Mouse (Mus musculus) lung, embryonic 14.5 days (tissue): ENCODE measurements around the gene Chd2. TPM values are rescaled to one million over a fixed set of nuclear protein-coding genes. Genes with fewer than 3 reads are reported as not detected.
"Not testable (repeated sequence)": the region's sequence is repeated elsewhere in the genome, so short reads cannot be mapped to it uniquely, and the experiment has no call there.

Experiments
- ATAC-seq: fragments of 200-750 bp; cut with Nextera tagmentation; 2 replicates; pipeline ENCODE4 v1.8.0; 2017; ENCODE audit warnings: mild to moderate bottlenecking, moderate TSS enrichment, moderate library complexity; ENCODE audit not compliant: insufficient read depth
- DNase-seq: peaks from one replicate; pipeline ENCODE4 v3.0.0-alpha.2; 2015
- H3K27ac ChIP-seq: fragments of 300-500 bp; sonication (generic); 2 replicates; pipeline ENCODE4 v1.5.1; 2014; ENCODE audit warnings: low read depth, mild to moderate bottlenecking, moderate library complexity
- H3K27me3 ChIP-seq: fragments of 300-500 bp; sonication (generic); 2 replicates; pipeline ENCODE4 v1.6.1; 2014; ENCODE audit warnings: low read length, control low read depth; ENCODE audit not compliant: insufficient read depth
- H3K36me3 ChIP-seq: fragments of 300-500 bp; sonication (generic); 2 replicates; pipeline ENCODE4 v1.6.1; 2014; ENCODE audit warnings: control low read depth; ENCODE audit not compliant: insufficient read depth
- H3K4me1 ChIP-seq: fragments of 300-500 bp; sonication (generic); 2 replicates; pipeline ENCODE4 v1.6.1; 2014; ENCODE audit warnings: antibody characterized with exemption, control low read depth; ENCODE audit not compliant: insufficient read depth
- H3K4me2 ChIP-seq: fragments of 300-500 bp; sonication (generic); 2 replicates; pipeline ENCODE4 v1.6.1; 2014; ENCODE audit warnings: mild to moderate bottlenecking
- H3K4me3 ChIP-seq: fragments of 300-500 bp; sonication (generic); 2 replicates; pipeline ENCODE4 v1.5.1; 2014; ENCODE audit warnings: low read depth, low read length
- H3K9ac ChIP-seq: fragments of 300-500 bp; sonication (generic); 2 replicates; pipeline ENCODE4 v1.6.1; 2014
- H3K9me3 ChIP-seq: fragments of 300-500 bp; sonication (generic); 2 replicates; pipeline ENCODE4 v1.6.1; 2016; ENCODE audit warnings: low read depth, low read length, control low read depth
- CTCF ChIP-seq: IDR thresholded peaks from 2 replicates; pipeline ENCODE4 v1.5.1; 2016; ENCODE audit warnings: antibody characterized with exemption, low read depth
- WGBS: fragments of 180-500 bp; shearing (Covaris S2); extraction: QIAGEN DNeasy Blood & Tissue Kit; methylation state at CpG from one replicate; pipeline ENCODE4 v1.1.7; 2014; 5-methylcytosine and 5-hydroxymethylcytosine counted together
- polyA plus RNA-seq: library from polyadenylated mRNA; unstranded; fragments of >200 nt; fragmentation: Nextera tagmentation; extraction: Ambion mirVana; gene quantifications from 2 replicates; pipeline ENCODE4 v1.2.1, GENCODE M21; 2014

Chd2 gene
- polyA plus RNA-seq, 1 experiment from 2014 or later: 62.1 TPM

GRCm38 (mm10) chr7:73533457-73533856 is 8.2 kb downstream of the Chd2 start:
- no peak for TF ChIP-seq CTCF
- no peaks in the 10 kb centered on the region for H3K27me3 ChIP-seq
- WGBS: 28% methylated on average over 2 of the region's 2 CpGs
- DNase-seq (no peak), ATAC-seq (no peak)
- 0 out of 2 replicates have a peak overlapping the region, but pooled peaks have one; percentile 10 for H3K9ac ChIP-seq
- peaks cover 28% of the 10 kb centered on the region for H3K4me1 ChIP-seq
- H3K27ac ChIP-seq: peak overlapping the region; percentile 28; the same call in 1 of the 2 replicates
- no peak overlapping the region for H3K4me3 ChIP-seq
- H3K4me2 ChIP-seq: peak overlapping the region; percentile 1; the same call in 1 of the 2 replicates
- H3K36me3 ChIP-seq: peaks cover 52% of the 10 kb centered on the region
- H3K9me3 ChIP-seq: no peaks in the 10 kb centered on the region

- TF ChIP-seq CTCF: no peak
- H3K4me1 ChIP-seq: peaks cover 28% of the 10 kb centered on the region
- no peak for ATAC-seq
- no peak overlapping the region for H3K4me3 ChIP-seq
- H3K9ac ChIP-seq: 0 out of 2 replicates have a peak overlapping the region, but pooled peaks have one; percentile 10
- peaks cover 55% of the 10 kb centered on the region for H3K36me3 ChIP-seq
- peak; percentile 25 for DNase-seq
- H3K27ac ChIP-seq: peak overlapping the region; percentile 28; the same call in 1 of the 2 replicates
- no peaks in the 10 kb centered on the region for H3K27me3 ChIP-seq
- 48% methylated on average over 3 of the region's 3 CpGs for WGBS
- peak overlapping the region; percentile 0; the same call in 1 of the 2 replicates for H3K4me2 ChIP-seq
- no peaks in the 10 kb centered on the region for H3K9me3 ChIP-seq
Measured at GRCm38 (mm10) chr7:73532916-73533315, 8.7 kb downstream of the Chd2 start.

DNA sequence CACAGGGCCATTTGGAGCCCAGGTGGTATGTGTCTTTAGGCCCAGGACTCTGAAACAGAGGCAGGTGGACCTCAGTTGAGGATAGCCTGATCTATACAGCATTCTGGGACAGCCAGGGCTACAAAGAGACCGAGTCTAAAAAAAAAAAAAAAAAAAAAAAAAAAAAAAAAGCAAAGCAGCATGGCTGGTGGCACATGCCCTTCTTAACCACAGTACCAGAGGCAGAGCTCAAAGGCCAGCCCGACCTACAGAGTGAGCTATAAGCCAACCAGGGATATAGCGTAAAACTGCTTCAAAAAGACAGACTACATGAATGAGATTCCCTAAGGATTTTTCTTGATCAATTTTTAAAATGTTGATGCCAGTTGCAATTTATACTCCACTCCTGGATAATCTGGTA is 9.5 kb downstream of the Chd2 start:
- Histone ChIP-seq H3K4me3 (no peak overlapping the region), H3K36me3 (peaks cover 56% of the 10 kb centered on the region), H3K4me1 (peaks cover 28% of the 10 kb centered on the region), H3K27me3 (no peaks in the 10 kb centered on the region), H3K27ac (0 out of 2 replicates have a peak overlapping the region, but pooled peaks have one; percentile 54), H3K9ac (no peak overlapping the region), H3K9me3 (no peaks in the 10 kb centered on the region), H3K4me2 (no peak overlapping the region)
- DNase-seq (no peak), ATAC-seq (no peak)
- WGBS: 83% methylated on average over 3 of the region's 3 CpGs
- TF ChIP-seq CTCF: no peak

DNA sequence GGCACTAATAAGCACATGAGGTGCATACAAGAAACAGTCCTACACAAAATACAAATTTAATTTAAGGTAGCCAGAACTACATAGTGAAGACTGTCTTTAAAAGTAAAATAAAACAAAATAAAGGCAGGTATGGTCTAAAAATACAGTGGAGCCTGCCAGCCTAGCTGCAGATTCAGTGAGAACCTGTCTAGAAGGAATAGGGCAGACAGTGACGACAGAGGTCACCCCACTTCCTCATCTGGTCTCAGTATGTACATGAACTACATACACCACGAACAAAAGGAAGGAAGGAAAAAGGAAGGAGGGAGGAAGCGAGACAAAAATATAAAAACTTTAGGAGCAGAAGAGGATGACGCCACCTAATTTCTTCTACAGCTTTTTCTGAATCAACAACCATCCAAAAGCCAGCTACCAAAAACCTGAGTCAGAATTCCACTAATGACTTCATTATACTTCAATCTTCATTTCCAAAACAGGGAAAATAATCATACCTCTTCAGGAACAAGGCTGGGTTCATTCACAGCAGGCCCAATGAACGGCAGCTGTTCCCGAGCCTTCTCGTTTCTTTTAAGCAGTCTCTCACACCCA is 10.0 kb downstream of the Chd2 start:
- no peak for TF ChIP-seq CTCF
- no peak overlapping the region for H3K4me2 ChIP-seq
- ATAC-seq (no peak), DNase-seq (peak; percentile 25)
- H3K27ac ChIP-seq: peak overlapping the region; percentile 54; the same call in 1 of the 2 replicates
- no peaks in the 10 kb centered on the region for H3K9me3 ChIP-seq
- H3K36me3 ChIP-seq: peaks cover 55% of the 10 kb centered on the region
- H3K4me3 ChIP-seq: no peak overlapping the region
- no peaks in the 10 kb centered on the region for H3K27me3 ChIP-seq
- 72% methylated on average over 7 of the region's 7 CpGs for WGBS
- peaks cover 24% of the 10 kb centered on the region for H3K4me1 ChIP-seq
- H3K9ac ChIP-seq: no peak overlapping the region

GRCm38 (mm10) chr7:73530846-73531245 is 10.8 kb downstream of the Chd2 start:
- H3K9ac ChIP-seq: no peak overlapping the region
- no peak for ATAC-seq

DNA sequence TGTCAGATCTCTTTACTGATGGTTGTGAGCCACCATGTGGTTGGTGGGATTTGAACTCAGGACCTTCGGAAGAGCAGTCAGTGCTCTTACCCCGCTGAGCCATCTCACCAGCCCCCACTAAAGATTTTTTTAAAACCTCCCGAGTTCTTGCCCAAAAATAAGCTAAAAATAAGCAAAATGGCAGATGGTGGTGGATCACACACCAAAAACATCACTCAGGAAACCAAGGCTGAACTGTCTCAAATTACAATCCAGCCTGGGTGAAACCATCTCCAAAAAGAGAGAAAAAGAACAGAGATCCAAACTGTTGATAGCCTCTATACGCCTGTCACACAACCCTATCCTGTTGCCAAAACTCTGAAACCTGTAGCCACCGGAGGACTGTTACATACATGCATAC is 11.5 kb downstream of the Chd2 start:
- no peak overlapping the region for H3K27ac ChIP-seq
- WGBS: 86% methylated on average over 5 of the region's 5 CpGs
- H3K4me1 ChIP-seq: peaks cover 16% of the 10 kb centered on the region

More at GRCm38 (mm10) chr7:73530846-73531245, 10.8 kb downstream of the Chd2 start:
- Histone ChIP-seq H3K4me1 (peaks cover 19% of the 10 kb centered on the region), H3K27me3 (no peaks in the 10 kb centered on the region), H3K9me3 (no peaks in the 10 kb centered on the region), H3K27ac (peak overlapping the region; percentile 34; the same call in 1 of the 2 replicates), H3K4me3 (no peak overlapping the region), H3K4me2 (0 out of 2 replicates have a peak overlapping the region, but pooled peaks have one; percentile 8), H3K36me3 (peaks cover 52% of the 10 kb centered on the region)
- DNase-seq: peak; percentile 23
- TF ChIP-seq CTCF: no peak
- 63% methylated on average over 5 of the region's 5 CpGs for WGBS

GRCm38 (mm10) chr7:73529261-73529660 is 12.4 kb downstream of the Chd2 start:
- H3K4me1 ChIP-seq: peaks cover 9% of the 10 kb centered on the region
- no peak overlapping the region for H3K9ac ChIP-seq
- 84% methylated on average over 6 of the region's 6 CpGs for WGBS
- no peak for DNase-seq
- H3K4me3 ChIP-seq: no peak overlapping the region
- no peak overlapping the region for H3K4me2 ChIP-seq
- TF ChIP-seq CTCF: no peak
- peaks cover 46% of the 10 kb centered on the region for H3K36me3 ChIP-seq
- no peak for ATAC-seq
- H3K27ac ChIP-seq: no peak overlapping the region
- H3K27me3 ChIP-seq: no peaks in the 10 kb centered on the region
- H3K9me3 ChIP-seq: no peaks in the 10 kb centered on the region

More for the DNA sequence above, 11.5 kb downstream of the Chd2 start:
- H3K9me3 ChIP-seq: no peaks in the 10 kb centered on the region
- no peak overlapping the region for H3K4me2 ChIP-seq
- no peak overlapping the region for H3K4me3 ChIP-seq
- peaks cover 46% of the 10 kb centered on the region for H3K36me3 ChIP-seq
- H3K9ac ChIP-seq: no peak overlapping the region
- H3K27me3 ChIP-seq: no peaks in the 10 kb centered on the region
- TF ChIP-seq CTCF: no peak
- no peak for ATAC-seq
- DNase-seq: peak; percentile 6

- not testable (repeated sequence) for H3K9ac ChIP-seq, H3K9me3 ChIP-seq, ATAC-seq, H3K27me3 ChIP-seq, H3K4me1 ChIP-seq, H3K4me3 ChIP-seq, DNase-seq, H3K4me2 ChIP-seq, H3K27ac ChIP-seq
- peaks cover 48% of the 10 kb centered on the region for H3K36me3 ChIP-seq
- 86% methylated on average over 7 of the region's 7 CpGs for WGBS
Measured at GRCm38 (mm10) chr7:73528377-73528894, 13.2 kb downstream of the Chd2 start.
